Mouse (Mus musculus): ENCODE measurements at regions not wholly inside any gene's neighbourhood (a gene's known extent, or its start where the extent isn't known, plus 50 kb on each side); places are given as distances from the start of the nearest gene placed in this dataset.
"Not testable (repeated sequence)": the region's sequence is repeated elsewhere in the genome, so short reads cannot be mapped to it uniquely, and the experiment has no call there.

- intact Hi-C loops (cut with DNase I), result no loop called here
- DNase-seq (ENCODE audit: low spot score in 2 of 2), result no peak
These were observed 68.5 kb upstream of the Adam6b start for GRCm38 (mm10) chr12:113420721-113421305.

GRCm38 (mm10) chr12:113421716-113422595 is 67.4 kb upstream of the Adam6b start:
- intact Hi-C loops (cut with DNase I), result no loop called here

GRCm38 (mm10) chr12:113422736-113423254 is 66.5 kb upstream of the Adam6b start:
- no peak for DNase-seq (ENCODE audit: low spot score in 2 of 2)
- intact Hi-C loops (cut with DNase I), result no loop called here

More at GRCm38 (mm10) chr12:113421716-113422595, 67.4 kb upstream of the Adam6b start:
- no peak for DNase-seq (ENCODE audit: low spot score in 2 of 2)

- no peak for DNase-seq (ENCODE audit: low spot score in 2 of 2)
- intact Hi-C loops (cut with DNase I), result no loop called here
These were observed 65.3 kb upstream of the Adam6b start for GRCm38 (mm10) chr12:113423736-113424597.

- intact Hi-C loops (cut with DNase I); DNase-seq (ENCODE audit: low spot score in 2 of 2): not testable (repeated sequence)
These were observed 64.6 kb upstream of the Adam6b start for GRCm38 (mm10) chr12:113424598-113425208.

GRCm38 (mm10) chr12:113425209-113426070 is 63.9 kb upstream of the Adam6b start:
- intact Hi-C loops (cut with DNase I), result no loop called here
- DNase-seq (ENCODE audit: low spot score in 2 of 2), result no peak

GRCm38 (mm10) chr12:113426636-113427035 is 62.7 kb upstream of the Adam6b start:
- intact Hi-C loops (cut with DNase I), result no loop called here
- DNase-seq (ENCODE audit: low spot score in 2 of 2), result no peak

GRCm38 (mm10) chr12:113427339-113427738 is 62.0 kb upstream of the Adam6b start:
- intact Hi-C loops (cut with DNase I), result no loop called here
- DNase-seq (ENCODE audit: low spot score in 2 of 2), result peak in 1 of 2 experiments; percentile 24

GRCm38 (mm10) chr12:113428461-113428860 is 60.9 kb upstream of the Adam6b start:
- no peak for DNase-seq (ENCODE audit: low spot score in 2 of 2)
- intact Hi-C loops (cut with DNase I), result no loop called here

- intact Hi-C loops (cut with DNase I), result no loop called here
- DNase-seq (ENCODE audit: low spot score in 2 of 2), result no peak
These were observed 60.4 kb upstream of the Adam6b start for GRCm38 (mm10) chr12:113428901-113429300.

- no peak for DNase-seq (ENCODE audit: low spot score in 2 of 2)
- intact Hi-C loops (cut with DNase I), result no loop called here
These were observed 59.0 kb upstream of the Adam6b start for GRCm38 (mm10) chr12:113430340-113430739.

Small RNA genes in the stretch of these regions (microRNA-seq; reads per million reads assigned to microRNA genes)
- gene Gm22175 (0 reads per million in 2 experiments), gene Gm24022 (0 reads per million in 2 experiments), gene Gm25747 (0 reads per million in 2 experiments)

All from left cerebral cortex, postnatal 14 days (tissue).